Mouse (Mus musculus): ENCODE measurements around the gene Clca2. TPM values are rescaled to one million over a fixed set of nuclear protein-coding genes. Genes with fewer than 3 reads are reported as not detected.
A peak's percentile ranks its signal among the peaks of the same experiment; 100 is the strongest.

Clca2 gene
- not detected in 2 replicates for polyA plus RNA-seq (2015; fragmentation: Nextera tagmentation; extraction: Ambion mirVana)

DNA sequence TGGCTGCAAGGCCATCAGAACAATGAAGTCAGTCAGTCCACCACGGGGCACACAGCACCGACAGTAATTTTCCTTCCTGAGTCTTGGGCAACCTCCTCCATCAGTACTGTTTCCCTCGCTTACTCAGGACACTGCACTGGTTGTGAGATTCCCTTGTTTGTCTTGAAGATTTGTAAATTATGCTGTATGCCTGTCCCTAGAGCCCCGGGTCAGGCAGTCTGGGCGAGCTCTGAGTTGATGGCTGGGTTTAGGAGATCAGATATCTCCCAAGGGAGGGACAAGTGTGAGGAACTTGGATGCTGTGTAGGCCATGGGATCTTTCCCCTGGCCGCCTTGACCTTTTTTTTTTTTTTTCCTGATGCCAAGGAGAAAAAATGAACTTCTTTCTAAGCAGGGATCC lies at the start of gene Clca2:
Gene Clca2, minus strand, starts transcription at position 153 of the 400 bp plus-strand sequence.
- no peak within 1 kb of the TSS for H3K27ac ChIP-seq
- H3K9ac ChIP-seq = no peak within 1 kb of the TSS
- no peak within 1 kb of the TSS for H3K4me2 ChIP-seq
- no peaks in the 10 kb centered on the region for H3K9me3 ChIP-seq (replicated peaks)
- whole genome bisulfite sequencing (ENCODE audit: insufficient replicate concordance) = 26% methylated on average over 6 of the region's 6 CpGs
- DNase-seq (no peak), ATAC-seq (ENCODE audit: low read depth) (no peak)
- no peak within 1 kb of the TSS for H3K4me3 ChIP-seq (replicated peaks)
- H3K27me3 ChIP-seq = no peaks in the 10 kb centered on the region
- H3K36me3 ChIP-seq = no peaks in the 10 kb centered on the region
- no peaks in the 10 kb centered on the region for H3K4me1 ChIP-seq (replicated peaks)

GRCm38 (mm10) chr3:145147952-145148351 lies 48.7 kb upstream of the Clca2 start:
- 0 out of 2 replicates have a peak, but pooled peaks cover 8% of the 10 kb centered on the region for H3K36me3 ChIP-seq
- no peak overlapping the region for H3K9ac ChIP-seq
- no peak overlapping the region for H3K4me2 ChIP-seq
- DNase-seq = no peak
- H3K27ac ChIP-seq = no peak overlapping the region
- no peak for ATAC-seq (ENCODE audit: low read depth)
- no peaks in the 10 kb centered on the region for H3K4me1 ChIP-seq (replicated peaks)
- H3K27me3 ChIP-seq = no peaks in the 10 kb centered on the region
- H3K9me3 ChIP-seq (replicated peaks) = no peaks in the 10 kb centered on the region
- H3K4me3 ChIP-seq (replicated peaks) = no peak overlapping the region

DNA sequence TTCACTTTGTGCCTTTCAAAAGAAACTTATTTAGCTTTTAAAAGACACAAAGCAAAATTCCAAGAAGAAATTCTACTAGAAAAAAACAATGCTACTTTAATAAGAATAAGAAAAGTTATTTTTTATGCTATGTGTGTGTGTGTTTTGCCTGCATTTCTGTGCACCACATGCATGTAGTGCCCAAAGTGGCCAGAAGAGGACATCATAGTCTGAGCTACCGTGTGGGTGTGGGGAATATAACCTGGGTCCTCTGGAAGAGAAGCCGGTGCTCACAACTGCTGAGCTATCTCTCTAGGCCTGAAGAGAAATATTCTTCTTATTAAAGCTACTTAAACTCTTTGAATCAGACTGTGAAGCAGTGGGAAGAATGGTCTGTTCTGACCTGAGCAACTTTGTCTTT lies 48.2 kb upstream of the Clca2 start:
- H3K4me1 ChIP-seq (replicated peaks) = no peaks in the 10 kb centered on the region
- H3K9me3 ChIP-seq (replicated peaks) = no peaks in the 10 kb centered on the region
- H3K4me3 ChIP-seq (replicated peaks) = no peak overlapping the region
- H3K27ac ChIP-seq = no peak overlapping the region
- DNase-seq (no peak), ATAC-seq (ENCODE audit: low read depth) (no peak)
- 0 out of 2 replicates have a peak, but pooled peaks cover 8% of the 10 kb centered on the region for H3K36me3 ChIP-seq
- H3K4me2 ChIP-seq = no peak overlapping the region
- 69% methylated on average over 2 of the region's 2 CpGs for WGBS (ENCODE audit: insufficient replicate concordance)
- no peak overlapping the region for H3K9ac ChIP-seq
- H3K27me3 ChIP-seq = no peaks in the 10 kb centered on the region

- Histone ChIP-seq H3K27me3 (no peaks in the 10 kb centered on the region), H3K4me2 (no peak overlapping the region), H3K27ac (no peak overlapping the region), H3K4me3 (replicated peaks) (no peak overlapping the region), H3K9me3 (replicated peaks) (no peaks in the 10 kb centered on the region), H3K4me1 (replicated peaks) (no peaks in the 10 kb centered on the region), H3K36me3 (0 out of 2 replicates have a peak, but pooled peaks cover 8% of the 10 kb centered on the region), H3K9ac (no peak overlapping the region)
- WGBS (ENCODE audit: insufficient replicate concordance) = 85% methylated on average over 9 of the region's 9 CpGs
- ATAC-seq (ENCODE audit: low read depth) = no peak
- DNase-seq = no peak
Observed at GRCm38 (mm10) chr3:145146871-145147270, 47.6 kb upstream of the Clca2 start.

DNA sequence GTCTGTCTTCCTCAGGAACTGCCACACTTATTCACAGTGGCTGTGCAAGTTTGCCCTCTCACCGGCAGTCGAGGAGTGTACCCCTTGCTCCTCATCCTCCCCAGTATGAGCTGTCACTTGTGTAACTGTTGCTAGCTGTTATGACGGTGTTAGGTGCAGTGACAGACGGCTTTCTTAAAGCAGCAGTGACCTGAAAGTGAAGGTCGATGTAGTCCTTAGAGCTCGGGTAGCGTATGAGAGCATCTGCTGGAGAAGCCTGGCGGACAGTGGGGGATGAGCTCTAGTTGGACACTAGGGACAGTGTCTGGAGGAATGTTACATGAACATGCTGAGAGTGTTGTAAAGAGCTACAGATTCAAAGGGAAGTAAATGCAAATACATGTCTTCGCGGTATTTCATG lies 44.6 kb upstream of the Clca2 start:
- H3K36me3 ChIP-seq = 0 out of 2 replicates have a peak, but pooled peaks cover 1% of the 10 kb centered on the region
- H3K4me1 ChIP-seq (replicated peaks) = no peaks in the 10 kb centered on the region
- no peak for DNase-seq
- H3K4me2 ChIP-seq = no peak overlapping the region
- no peak overlapping the region for H3K4me3 ChIP-seq (replicated peaks)
- ATAC-seq (ENCODE audit: low read depth) = no peak
- no peak overlapping the region for H3K9ac ChIP-seq
- no peaks in the 10 kb centered on the region for H3K27me3 ChIP-seq
- no peak overlapping the region for H3K27ac ChIP-seq
- WGBS (ENCODE audit: insufficient replicate concordance) = 85% methylated on average over 10 of the region's 10 CpGs
- no peaks in the 10 kb centered on the region for H3K9me3 ChIP-seq (replicated peaks)

- H3K9me3 ChIP-seq (replicated peaks) = no peaks in the 10 kb centered on the region
- no peak overlapping the region for H3K27ac ChIP-seq
- H3K9ac ChIP-seq = no peak overlapping the region
- no peak for DNase-seq
- no peak for ATAC-seq (ENCODE audit: low read depth)
- H3K4me1 ChIP-seq (replicated peaks) = no peaks in the 10 kb centered on the region
- no peak overlapping the region for H3K4me3 ChIP-seq (replicated peaks)
- no peak overlapping the region for H3K4me2 ChIP-seq
- no peaks in the 10 kb centered on the region for H3K36me3 ChIP-seq
- H3K27me3 ChIP-seq = no peaks in the 10 kb centered on the region
Observed at GRCm38 (mm10) chr3:145142925-145143324, 43.7 kb upstream of the Clca2 start.

DNA sequence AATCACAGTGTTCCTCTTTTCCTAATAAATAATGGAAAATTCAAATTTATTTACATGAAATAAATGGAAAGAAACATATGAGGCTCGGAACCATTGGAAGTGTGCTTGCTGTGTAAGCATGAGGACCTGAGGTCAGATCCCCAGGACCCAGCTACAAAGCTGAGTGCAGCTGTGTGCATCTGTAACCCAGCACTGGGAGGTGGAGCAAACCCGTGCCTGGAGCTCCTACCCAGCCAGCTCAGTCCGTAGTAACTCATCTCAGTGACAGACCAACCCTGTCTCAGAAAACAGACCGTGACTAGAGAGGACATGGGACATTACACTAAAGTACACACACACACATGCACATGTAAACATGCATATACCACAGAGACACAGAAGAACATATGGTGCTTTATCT lies 41.0 kb upstream of the Clca2 start:
- no peak overlapping the region for H3K4me2 ChIP-seq
- H3K9ac ChIP-seq = no peak overlapping the region
- no peak for ATAC-seq (ENCODE audit: low read depth)
- no peak overlapping the region for H3K4me3 ChIP-seq (replicated peaks)
- no peaks in the 10 kb centered on the region for H3K27me3 ChIP-seq
- no peak for DNase-seq
- H3K27ac ChIP-seq = no peak overlapping the region
- WGBS (ENCODE audit: insufficient replicate concordance) = 74% methylated on average over 4 of the region's 4 CpGs
- no peaks in the 10 kb centered on the region for H3K9me3 ChIP-seq (replicated peaks)
- no peaks in the 10 kb centered on the region; the same call in 1 of the 2 replicates for H3K36me3 ChIP-seq
- H3K4me1 ChIP-seq (replicated peaks) = no peaks in the 10 kb centered on the region

- Histone ChIP-seq H3K9me3 (replicated peaks) (no peaks in the 10 kb centered on the region), H3K27me3 (no peaks in the 10 kb centered on the region), H3K27ac (no peak overlapping the region), H3K9ac (no peak overlapping the region), H3K4me2 (no peak overlapping the region), H3K4me3 (replicated peaks) (no peak overlapping the region), H3K4me1 (replicated peaks) (no peaks in the 10 kb centered on the region), H3K36me3 (peaks cover 16% of the 10 kb centered on the region)
- DNase-seq (no peak), ATAC-seq (ENCODE audit: low read depth) (no peak)
- 16% methylated on average over 3 of the region's 3 CpGs for WGBS (ENCODE audit: insufficient replicate concordance)
Observed at GRCm38 (mm10) chr3:145131210-145131868, 32.1 kb upstream of the Clca2 start.

DNA sequence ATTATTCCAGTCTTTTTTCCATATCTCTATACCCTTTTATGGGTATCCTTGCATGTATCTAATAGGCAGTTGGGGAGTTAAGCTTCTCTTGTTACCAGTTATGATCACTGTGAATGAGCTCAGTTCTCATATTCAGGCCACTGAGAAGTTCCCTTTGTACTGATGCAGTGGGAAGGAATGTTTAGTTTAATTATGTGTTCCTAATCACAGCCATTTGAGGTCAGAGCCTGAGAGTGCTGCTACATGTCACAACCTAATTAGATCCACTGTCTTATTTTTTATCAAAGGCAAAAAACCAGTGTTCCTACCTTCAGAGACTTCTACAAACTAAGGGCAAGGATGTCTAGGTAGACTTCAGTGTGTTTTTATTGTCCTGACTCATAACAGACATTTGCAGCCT lies 30.1 kb upstream of the Clca2 start:
- no peak overlapping the region for H3K9ac ChIP-seq
- H3K27me3 ChIP-seq = no peaks in the 10 kb centered on the region
- H3K4me3 ChIP-seq (replicated peaks) = no peak overlapping the region
- no peaks in the 10 kb centered on the region for H3K9me3 ChIP-seq (replicated peaks)
- no peak for DNase-seq
- H3K27ac ChIP-seq = no peak overlapping the region
- H3K4me1 ChIP-seq (replicated peaks) = no peaks in the 10 kb centered on the region
- H3K4me2 ChIP-seq = no peak overlapping the region
- H3K36me3 ChIP-seq = peaks cover 16% of the 10 kb centered on the region
- ATAC-seq (ENCODE audit: low read depth) = no peak

GRCm38 (mm10) chr3:145126618-145127017 lies 27.4 kb upstream of the Clca2 start:
- WGBS (ENCODE audit: insufficient replicate concordance) = 80% methylated on average over 2 of the region's 2 CpGs

DNA sequence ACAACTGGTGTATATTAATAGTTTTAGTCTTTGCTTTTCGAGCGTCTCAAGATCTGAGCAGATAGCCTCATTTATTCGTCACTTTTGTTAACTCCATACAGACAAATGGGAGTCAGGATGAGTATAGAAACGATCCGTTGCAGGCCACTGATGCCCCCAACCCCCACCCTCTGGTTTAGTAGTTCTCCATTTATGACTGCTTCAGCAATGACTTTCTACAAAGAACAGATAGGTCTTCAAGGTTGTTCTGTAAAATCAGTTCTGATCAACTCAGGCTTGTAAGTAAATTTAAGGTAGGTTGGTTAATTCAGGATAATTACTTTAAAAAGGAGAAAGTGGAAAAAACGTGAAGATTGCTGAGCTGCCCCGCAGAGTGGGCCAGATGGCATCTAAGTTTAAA lies 20.2 kb upstream of the Clca2 start:
- peaks cover 26% of the 10 kb centered on the region for H3K4me1 ChIP-seq (replicated peaks)
- peak overlapping the region; percentile 73 for H3K4me2 ChIP-seq
- H3K4me3 ChIP-seq (replicated peaks) = peak overlapping the region; percentile 77
- H3K36me3 ChIP-seq = no peaks in the 10 kb centered on the region
- H3K9me3 ChIP-seq (replicated peaks) = no peaks in the 10 kb centered on the region
- ATAC-seq (ENCODE audit: low read depth) = no peak
- H3K27me3 ChIP-seq = no peaks in the 10 kb centered on the region
- WGBS (ENCODE audit: insufficient replicate concordance) = 59% methylated on average over 7 of the region's 7 CpGs
- no peak overlapping the region for H3K27ac ChIP-seq
- H3K9ac ChIP-seq = peak overlapping the region; percentile 82
- no peak for DNase-seq

More at GRCm38 (mm10) chr3:145126618-145127017, 27.4 kb upstream of the Clca2 start:
- no peak for DNase-seq
- Histone ChIP-seq H3K4me1 (replicated peaks) (no peaks in the 10 kb centered on the region), H3K9me3 (replicated peaks) (no peaks in the 10 kb centered on the region), H3K9ac (no peak overlapping the region), H3K27ac (no peak overlapping the region), H3K4me2 (no peak overlapping the region), H3K27me3 (no peaks in the 10 kb centered on the region), H3K4me3 (replicated peaks) (no peak overlapping the region), H3K36me3 (peaks cover 3% of the 10 kb centered on the region; the same call in 1 of the 2 replicates)
- no peak for ATAC-seq (ENCODE audit: low read depth)

- no peak for DNase-seq
- Histone ChIP-seq H3K36me3 (no peaks in the 10 kb centered on the region), H3K27me3 (no peaks in the 10 kb centered on the region), H3K4me2 (peak overlapping the region; percentile 73), H3K27ac (peak overlapping the region; percentile 84), H3K4me1 (replicated peaks) (peaks cover 26% of the 10 kb centered on the region), H3K4me3 (replicated peaks) (peak overlapping the region; percentile 77), H3K9ac (peak overlapping the region; percentile 82), H3K9me3 (replicated peaks) (no peaks in the 10 kb centered on the region)
- WGBS (ENCODE audit: insufficient replicate concordance) = 6% methylated on average over 14 of the region's 14 CpGs
- peak; percentile 14 for ATAC-seq (ENCODE audit: low read depth)
Observed at GRCm38 (mm10) chr3:145119002-145119358, 19.7 kb upstream of the Clca2 start.
